Mouse (Mus musculus): ENCODE results near the gene Gm45337.

DNA sequence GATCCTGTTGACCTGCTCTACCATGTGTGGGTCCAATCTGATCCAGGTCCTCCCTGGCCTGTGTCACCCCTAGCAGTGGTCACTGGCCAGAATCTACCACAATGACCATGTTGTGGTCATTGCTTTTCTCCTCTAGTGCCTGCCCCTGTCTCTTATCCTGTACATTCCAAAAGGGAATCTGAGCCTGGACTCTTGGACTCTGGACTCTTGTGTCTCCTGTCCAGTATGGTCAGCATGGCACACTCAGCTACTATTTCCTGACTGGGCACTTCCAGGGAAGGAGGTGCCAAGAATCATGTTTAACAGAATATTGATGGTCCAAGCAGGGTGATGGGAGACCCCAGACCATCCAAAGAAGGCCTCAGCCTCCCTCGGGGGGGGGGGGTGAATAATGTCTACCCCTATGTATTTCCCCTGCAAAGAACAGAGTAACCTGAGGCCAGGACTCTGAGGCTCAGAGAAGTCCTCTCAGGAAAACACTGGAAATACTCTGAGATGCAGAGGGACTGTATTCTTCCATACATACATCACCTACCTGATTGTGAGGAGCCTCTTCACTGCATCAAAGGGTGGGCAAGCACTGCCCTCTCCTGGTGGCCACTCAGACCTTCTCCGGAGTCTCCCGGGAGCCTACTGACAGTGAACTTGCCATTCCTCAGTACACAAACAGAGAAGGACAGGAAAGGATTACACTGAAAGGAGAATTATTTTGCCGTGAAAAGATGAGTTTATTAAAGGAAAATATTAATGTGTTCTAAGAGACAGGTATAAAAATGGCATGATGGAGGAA, 10.0 kb downstream of the Gm45337 start:
- no peak for TF ChIP-seq EP300 (IDR thresholded peaks at IDR 0.05)
- peak; percentile 39 for TF ChIP-seq CTCF (IDR thresholded peaks at IDR 0.05)
